Mouse (Mus musculus) layer of hippocampus, adult 8-10 months (tissue): ENCODE data around the gene Grin3a. TPM values are rescaled to one million over a fixed set of nuclear protein-coding genes. Genes with fewer than 3 reads are reported as not detected.

Source experiments
- DNase-seq, 2 experiments: peaks; one replicate each; pipeline ENCODE4 v3.0.0; 2022; ENCODE audit warnings: low spot score in 2 of 2
- total RNA-seq, 4 experiments: library from RNA; stranded (reverse); gene quantifications; 2 replicates each; pipeline ENCODE4 v1.2.4; 2022

The Grin3a gene
- total RNA-seq: 10 to 100 TPM; 32.5 to 34.5 (median 33.4) TPM

DNA sequence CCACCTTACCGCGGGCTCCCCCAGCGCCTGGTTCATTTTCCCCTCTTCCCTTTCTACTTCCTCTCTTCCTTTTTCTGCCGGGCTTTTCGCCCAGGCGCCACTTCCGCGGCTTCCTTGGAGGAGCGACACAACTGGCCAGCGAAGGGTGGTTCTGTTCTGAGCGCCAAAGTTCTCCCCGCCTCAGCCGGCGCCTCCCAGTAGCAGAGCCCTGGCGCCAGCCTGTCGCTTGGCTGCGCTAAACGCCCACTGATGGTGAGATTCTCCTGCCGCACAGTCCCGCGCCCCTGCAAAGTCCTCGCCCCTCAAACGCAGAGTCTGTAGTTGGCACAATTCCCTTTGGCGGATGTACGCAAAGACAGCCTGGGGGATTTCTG, at the start of gene Grin3a:
TSS of gene Grin3a (minus strand) at position 133 of the 374 bp plus-strand sequence.
- DNase-seq: peak; percentile 56 to 75

DNA sequence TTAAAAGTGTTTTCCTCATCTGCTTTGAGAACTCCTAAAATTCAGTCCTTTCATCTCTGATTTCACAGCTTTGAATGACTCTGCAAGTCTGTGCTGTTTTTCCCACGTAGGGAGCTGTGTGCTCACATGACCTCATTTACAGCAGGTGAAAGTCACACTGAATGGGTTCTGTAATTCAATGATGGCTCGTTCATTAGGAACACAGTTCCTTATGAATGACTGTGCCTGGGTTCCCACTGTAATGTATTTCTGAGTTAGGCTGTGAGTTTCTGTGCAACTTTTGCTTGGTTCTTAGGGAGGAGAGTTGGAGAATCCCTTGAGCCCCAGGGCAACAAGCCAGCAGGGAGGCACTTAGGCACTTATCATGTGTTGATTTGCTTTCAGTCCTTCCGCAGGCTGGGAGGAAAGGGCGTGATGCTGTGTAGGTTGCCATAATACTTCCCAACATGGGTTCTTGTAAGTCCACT, 46.3 kb upstream of the Grin3a start:
- no peak for DNase-seq

DNA sequence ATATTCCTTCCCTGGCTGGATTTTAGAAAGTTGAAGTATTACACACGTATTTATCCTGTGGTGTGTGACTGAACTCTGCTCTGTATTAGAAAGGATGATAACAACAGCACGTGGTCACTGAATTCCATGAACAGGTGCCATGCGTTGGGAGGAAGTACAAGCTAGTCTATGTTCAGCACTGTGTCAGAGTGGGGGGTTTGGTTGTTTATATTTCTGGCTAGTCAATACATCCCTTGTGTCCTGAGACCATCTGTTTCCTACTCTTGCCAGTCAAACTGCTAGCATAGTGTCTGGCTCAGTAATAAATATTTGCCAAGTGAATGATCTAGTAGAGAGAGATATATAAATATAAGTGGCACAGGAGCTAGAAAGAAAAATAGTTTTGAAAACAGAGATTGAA, 31.5 kb upstream of the Grin3a start:
- DNase-seq: no peak

DNA sequence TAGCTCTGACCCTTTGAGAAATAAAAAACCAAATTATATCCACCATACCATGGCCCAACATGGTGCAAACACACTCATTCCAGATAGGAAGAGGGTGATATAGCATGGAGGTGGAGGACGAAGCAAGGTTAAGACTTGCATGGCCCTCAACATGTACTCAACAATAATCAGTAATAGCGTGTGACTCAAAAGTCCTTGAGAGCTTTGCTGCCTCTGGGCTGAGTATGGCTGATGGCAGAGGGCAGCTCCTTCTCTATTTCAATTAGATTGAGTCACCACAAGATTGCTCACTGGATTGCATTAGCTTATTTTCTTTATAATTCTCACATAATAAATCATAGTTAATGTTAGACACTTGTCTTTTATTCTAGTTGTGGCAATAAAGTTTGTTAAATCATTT, 15.1 kb upstream of the Grin3a start:
- DNase-seq: no peak

DNA sequence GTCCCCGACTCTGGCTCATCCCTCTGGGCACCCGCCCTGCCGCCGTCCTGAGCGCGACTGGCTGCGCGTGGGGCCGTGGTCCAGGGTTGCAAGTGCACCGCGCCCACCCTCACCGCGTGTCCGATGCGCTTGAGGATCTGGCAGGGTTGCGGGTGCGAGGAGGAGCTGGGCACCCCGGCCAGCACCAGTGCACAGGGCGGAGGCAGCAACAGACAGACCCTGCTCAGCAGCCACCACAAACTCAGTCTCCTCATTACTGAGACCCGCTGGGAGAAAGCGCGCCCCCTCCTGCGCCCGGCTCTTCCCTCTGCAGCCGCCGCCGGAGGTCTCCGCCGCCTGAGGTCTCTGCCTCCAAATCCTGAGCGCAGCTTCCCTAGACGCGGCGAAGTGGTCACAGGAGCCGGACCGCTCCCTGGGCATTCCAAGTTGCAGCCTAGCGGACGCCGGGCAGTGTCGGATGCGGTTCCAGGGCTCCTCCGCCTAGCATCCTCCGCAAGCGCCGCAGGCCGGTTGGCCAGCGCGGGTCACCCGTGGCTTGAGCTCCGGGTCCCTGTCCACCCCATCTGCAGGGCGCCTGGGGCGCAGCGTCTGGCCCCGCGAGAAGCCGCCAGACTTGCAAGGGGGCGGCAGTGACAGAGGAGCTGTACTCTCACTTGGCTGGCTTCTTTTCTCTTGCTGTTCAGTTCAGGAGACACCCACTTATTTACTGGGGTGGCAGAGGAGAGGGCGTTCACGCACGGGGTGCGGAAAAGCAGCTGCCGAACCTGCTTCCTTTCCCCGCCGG, 524 bp downstream of the Grin3a start:
- DNase-seq: peak; percentile 14 to 24

DNA sequence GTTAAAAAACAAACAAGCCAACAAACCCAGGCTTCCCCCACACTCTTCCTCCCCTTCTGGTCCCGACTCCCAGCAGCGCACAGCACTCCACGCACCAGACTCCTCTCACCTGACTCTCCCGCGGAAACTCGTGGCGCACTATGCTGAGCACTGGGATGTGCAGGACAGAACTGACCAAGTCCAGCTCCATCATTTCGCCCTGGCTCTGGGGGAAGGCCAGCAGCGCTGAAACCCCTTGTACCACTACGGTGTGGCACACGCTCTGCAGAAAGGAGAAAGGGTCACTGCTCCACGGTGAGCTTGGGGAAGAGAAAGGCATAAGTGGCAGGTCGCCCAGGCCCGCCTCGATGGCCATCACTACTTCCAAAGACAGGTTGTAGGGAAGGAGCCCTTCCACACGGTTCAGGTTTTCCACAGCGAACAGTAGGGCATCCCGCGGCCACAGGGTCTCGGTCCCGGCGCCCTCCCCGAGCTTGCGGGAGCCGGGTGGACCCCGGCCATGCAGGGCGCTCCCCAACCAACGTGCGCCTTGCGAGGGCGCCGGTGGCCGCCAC, 1.2 kb downstream of the Grin3a start:
- no peak for DNase-seq

DNA sequence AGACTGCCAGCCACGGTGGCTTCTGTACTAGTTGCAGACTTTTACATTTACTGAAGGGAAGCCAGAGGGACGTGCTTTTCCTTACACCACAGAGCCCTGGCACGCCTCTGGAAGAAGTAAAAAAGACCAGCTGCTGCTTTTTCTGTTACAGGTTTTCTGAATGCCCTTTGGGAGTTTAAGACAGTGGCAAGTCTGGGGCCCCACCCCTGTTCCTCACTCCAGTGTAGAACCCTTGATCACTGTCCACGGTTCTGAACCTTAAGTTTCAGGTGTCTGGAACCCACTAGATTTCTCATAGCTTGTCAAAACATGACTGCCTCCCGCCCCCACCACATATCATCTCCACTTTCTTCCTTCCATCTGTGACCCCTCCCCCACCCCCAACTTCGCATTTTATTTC, 1.8 kb downstream of the Grin3a start:
- no peak for DNase-seq

DNA sequence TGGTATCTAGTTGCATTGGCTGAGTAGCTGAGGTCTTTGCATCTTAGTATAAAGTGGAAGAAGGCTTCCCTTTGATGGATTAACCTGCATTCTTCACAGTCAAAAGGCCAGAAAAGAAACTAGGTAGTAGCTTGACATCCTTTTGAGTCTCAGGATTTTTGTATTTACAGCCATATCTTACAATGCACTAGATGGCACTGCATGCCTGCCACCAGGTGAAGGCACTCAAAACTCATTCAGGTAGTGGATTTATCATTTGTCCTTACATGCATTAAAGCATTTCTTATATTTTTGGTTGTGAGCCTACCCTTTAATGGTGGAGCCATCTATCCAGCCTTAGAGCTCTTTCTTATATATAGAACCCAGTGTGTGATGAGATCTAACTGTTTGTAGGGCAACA, 13.5 kb downstream of the Grin3a start:
- DNase-seq: no peak

DNA sequence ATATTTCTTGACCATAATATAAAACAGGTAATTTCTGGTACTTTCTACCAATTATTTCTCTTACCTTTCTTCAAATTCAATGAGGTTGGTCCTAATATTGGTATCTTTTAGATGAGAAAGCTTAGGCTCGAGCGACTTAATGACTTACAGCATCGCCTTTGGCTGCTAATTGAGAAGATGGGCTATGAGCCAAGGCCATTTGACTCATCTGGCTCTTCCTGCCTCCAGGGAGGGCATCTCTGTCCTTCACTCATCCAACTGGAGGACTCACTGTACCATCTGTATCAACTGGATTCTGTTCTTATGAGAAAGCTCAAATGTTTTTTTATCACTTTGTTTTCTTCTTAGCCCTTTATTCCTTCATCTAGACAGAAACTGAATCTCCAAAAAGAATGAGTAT, 31.7 kb downstream of the Grin3a start:
- DNase-seq: no peak

DNA sequence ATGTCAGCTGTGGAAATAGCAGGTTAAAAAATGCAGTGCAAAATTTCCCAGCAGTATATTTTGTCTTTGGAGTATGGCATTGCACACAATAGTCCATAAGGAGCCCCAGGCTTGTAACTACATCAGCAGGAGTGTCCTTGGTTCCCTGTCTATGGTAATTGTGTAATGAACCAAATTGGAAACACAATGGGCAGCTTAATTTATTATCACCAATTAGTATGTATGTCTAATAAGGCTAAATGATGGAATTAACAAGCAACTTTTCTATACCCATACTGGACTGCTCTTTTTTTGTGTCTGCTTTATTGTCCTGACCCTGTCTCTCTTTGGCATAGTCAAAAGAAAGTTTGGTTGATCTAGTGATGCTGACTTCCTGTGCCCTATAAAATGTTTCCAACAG, 38.8 kb downstream of the Grin3a start:
- no peak for DNase-seq

DNA sequence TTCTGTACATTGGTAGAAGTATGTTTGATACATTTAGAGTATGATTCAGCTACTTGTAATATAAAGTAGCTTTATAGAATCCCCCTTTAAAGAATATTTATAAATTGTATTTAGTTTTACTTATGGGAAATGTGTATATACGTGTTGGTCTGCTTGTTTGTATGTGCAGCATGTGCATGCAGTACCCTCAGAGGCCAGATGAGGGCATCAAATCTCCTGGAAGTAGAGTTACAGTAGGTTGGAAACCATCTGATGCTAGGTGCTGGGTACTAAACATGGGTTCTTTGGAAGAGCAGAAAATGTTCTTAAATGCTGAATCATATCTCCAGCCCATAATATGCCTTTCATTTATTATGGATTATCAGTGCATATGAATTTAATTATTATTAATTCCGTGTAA, 46.2 kb downstream of the Grin3a start:
- no peak for DNase-seq

DNA sequence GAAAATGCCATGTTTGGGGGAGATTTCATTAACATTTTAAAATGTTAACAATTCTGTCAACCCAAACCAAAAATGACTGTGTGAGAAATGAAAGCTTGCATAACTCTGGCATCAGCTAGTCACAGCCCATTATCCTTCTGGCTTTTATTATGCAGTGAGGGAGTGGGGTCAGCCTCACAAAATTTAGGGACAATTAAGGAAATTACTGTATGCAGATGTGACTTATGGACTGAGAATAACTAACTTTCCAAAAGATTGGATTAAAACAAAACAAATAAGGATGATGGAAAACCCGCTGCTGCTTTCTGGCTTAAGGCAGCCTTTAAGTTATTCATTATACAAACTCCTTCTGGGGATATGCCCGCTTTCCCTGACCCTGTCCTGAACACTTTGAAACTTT, 56.6 kb downstream of the Grin3a start:
- DNase-seq: no peak

DNA sequence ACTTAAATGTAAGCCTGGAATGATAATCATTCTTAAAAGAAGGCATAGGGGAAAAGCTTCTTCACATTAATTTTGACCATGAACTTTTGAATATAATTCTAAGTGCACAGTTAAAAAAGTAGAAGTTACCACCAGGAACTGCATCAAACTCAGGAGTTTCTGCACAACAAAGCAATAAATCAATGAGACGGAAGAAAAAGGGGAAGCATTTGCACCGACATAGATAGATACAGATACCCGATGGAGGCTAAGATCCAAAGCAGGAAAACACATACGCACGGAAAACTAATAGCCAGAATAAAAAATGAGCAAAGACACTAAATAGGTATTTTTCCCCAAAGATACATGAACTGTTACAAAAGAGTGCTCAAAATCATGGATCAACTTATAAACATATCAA, 102.7 kb downstream of the Grin3a start:
- DNase-seq: no peak

DNA sequence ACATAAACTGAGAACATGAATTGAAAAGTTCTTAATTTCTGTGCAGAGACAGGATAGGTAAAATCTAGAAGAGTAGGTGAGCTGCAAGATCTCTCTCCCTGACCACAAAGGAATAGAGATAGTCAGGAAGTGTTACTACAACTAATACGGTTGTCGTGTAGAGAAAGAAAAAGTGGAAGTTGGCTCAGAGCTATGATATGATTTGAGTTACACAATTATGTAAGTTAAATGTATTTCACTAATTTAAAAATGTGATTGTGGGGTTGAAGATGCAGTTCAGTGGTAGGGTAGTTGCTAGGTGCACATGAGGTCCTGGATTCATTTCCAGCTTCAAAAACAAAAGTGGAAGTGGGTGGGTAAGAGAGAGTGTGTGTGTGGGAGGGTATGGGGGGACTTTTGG, 103.6 kb downstream of the Grin3a start:
- no peak for DNase-seq

DNA sequence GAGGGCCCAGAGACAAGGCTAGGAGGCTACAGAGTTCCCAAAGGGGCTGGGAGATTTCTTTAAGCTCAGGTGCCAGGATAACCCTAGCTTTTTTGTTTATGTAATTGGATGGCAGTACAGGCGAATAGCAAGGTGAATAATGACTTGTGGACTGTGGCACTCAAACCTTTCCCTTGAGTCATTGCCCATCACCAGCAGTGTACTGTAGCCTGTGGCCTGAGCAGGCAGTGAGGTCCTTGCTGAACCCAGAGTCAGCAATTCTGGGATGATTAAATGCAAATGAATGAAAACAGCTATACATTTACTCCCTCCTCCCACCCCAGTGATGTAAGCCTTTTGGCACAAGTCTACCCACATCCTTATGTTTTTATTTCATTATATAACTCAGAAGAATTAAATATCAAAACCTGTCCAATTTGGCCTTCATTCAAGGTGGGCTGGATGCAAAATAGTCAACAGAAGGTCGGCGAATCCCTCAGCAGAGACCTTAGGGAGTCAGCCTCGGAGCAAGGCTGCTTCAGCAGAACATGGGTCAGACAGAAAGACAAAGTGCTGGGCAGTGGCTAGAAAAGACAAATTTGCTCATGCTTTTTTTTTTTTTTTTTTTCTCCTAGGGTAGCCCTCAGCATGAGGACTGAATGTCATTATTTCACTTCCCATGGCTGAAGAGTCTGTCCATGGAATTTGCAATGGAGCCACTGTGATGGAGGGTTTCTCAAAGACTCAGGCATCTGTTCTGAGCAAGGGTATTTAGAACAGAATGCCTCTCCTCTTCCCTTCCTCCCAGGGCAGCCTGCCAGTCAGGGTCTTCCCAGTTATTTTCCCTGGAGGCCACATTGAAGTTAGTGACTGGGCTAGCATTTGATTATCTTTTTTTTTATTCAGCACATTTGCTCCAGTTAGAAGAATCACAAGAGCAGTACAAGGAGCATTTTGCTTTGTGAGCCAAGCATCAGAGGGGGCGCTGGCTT, 104.5 kb downstream of the Grin3a start:
- peak in 1 of 2 experiments; percentile 5 for DNase-seq

DNA sequence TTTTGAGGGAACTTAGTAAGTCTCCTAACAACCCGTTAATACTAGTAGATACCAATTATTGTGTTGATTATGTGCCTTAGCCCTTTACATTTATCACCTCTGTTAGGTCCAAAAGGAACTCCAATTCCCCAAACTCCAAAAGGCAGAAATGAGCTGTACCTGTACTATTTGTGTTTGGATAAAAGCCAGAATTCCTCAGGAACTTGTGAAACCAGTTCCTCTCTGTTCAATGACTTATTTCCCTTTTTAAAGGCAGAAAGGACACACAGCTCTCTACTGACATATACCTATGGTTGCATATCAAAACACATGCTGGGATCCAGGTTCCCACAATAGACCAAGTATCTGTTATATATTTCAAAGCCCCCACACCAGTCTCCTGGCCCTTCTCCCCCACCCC, 106.0 kb downstream of the Grin3a start:
- no peak for DNase-seq

DNA sequence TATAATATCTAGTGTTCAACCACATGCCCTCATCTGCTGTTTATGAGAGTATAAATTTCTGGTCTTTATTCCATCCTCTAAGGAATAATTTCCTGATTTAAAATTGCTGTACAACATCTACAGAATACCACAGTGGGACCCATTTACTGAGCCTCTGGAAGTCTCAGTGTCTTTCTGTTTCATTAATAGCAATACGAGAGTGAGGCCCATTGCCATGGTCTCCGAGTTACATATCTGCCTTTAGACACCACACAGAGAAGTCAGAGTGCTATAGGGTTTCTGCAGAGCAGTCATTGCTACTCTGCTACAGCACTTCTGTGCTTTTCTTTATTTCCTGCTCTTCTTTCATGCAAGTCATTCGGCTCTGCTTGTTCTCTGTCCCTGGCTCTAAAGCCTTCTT, 116.2 kb downstream of the Grin3a start:
- DNase-seq: no peak

DNA sequence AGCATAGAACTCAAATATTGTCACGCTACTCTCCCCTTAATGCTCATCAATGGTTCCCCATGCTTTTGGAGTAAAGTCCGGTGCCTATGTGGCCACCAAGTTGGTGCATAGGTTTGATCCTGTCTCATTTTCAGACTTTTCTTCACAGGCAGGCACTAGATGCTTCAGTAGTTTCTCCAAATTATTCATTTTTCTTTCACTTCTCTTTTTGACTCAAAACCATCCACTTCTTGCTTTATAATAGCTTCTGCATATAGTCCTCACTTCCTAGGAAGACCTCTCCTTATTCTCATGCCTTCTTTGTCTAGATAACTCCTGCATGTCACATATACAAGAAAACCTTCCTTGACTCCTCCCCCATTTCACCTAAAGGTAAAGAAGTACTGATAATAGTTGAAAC, 121.6 kb downstream of the Grin3a start:
- no peak for DNase-seq

DNA sequence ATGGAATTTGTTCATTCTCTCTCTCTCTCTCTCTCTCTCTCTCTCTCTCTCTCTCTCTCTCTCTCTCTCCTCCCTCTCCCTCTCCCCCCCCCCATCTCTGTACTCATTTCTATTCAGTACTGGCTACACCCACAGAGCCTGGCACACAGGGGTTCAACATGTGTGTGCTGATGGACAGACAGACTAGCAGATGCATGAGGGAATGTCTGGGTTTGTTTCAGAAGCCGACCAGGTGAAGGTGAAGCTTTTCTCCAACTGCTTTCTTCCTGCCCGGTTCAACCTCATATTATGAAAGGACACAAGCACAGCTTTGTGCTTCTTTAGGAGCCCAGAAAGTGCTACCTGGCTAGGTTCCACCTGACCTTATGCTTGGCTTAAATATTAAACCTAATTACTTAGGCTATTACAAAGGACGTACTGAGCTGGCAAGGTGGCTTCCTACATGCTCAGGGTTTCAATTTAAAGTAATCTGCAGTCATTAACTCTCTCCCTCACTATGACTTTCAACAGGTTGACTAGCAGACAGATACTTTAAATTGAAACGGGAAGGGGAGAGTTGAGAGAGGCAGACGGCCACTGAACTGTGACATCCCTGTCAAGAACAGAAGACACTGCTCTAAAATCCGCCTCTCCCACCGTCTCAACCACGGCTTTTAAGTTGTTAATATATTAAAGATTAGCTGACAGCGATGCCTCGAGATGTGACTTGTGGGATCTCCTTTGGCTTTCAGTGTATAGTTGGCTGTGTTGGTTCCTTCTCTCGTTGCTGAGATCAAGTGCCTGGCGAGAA, 153.9 kb downstream of the Grin3a start:
- DNase-seq: no peak

DNA sequence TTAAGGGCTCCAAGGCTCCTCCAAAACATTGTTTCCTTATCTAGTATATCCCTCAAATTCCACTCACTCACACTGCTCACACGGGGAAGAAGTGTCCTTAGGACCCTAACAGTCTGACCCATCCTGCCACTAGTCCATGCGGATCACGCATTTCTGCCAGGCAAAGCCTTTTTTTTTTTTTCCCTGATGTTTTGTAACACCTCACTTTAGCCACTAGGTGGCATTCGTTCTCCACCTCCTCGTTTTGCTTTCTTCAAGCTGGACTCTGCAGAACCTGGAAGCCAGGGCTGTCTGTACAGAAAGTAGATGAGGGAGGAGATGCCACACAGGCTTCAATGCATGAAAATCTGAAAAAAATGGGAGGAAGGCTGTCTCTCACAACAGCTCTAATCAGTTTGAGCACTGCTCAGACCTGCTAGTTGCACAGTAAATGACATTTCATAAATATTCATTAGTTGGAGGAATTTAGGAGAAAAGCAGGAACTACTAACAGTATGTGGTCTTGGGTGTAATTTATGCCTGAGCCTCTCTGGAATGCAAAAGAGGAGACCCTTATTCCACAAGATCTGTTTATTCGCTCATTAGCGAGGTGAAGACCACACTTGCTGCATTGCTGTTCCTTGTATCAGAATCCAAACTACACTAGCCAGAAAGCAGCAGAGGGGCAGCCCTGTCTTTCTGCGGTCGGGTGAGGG, 156.8 kb downstream of the Grin3a start:
- DNase-seq: peak; percentile 44 to 49

DNA sequence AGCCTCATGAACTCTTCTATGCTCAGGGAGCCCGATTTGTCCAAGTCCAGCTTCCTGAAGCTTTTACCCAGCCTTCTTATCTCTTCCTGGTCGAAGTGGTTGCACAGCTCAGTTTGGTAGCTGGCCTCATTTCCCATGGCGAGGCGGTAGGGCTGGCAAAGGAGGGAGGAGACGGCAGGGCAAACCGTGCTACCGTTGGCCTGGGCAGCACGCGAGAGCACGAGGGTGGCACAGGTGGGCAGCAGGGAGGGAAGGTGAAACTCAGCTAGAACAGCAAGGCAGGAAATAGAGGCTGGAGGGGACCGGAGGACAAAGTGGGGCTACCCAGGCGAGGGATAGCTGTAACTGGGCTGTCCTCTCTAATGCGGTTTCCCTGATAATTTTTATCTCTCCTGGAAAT, 163.7 kb downstream of the Grin3a start, which contains the start of gene Ppp3r2:
TSS of gene Ppp3r2 (minus strand) at position 213 of the 400 bp plus-strand sequence.
- DNase-seq: no peak
